Mouse (Mus musculus) embryonic facial prominence, embryonic 13.5 days (tissue): ENCODE data around the gene Dlx3. TPM values are rescaled to one million over a fixed set of nuclear protein-coding genes. Genes with fewer than 3 reads are reported as not detected.

Source experiments
- ATAC-seq: fragments of 200-750 bp; cut with Nextera tagmentation; 2 replicates; pipeline ENCODE4 v1.8.0; 2017; ENCODE audit warnings: low read depth; ENCODE audit not compliant: insufficient number of reproducible peaks, insufficient read depth, low FRiP score, low TSS enrichment
- H3K27ac ChIP-seq: fragments of 300-500 bp; sonication (generic); 2 replicates; pipeline ENCODE4 v1.5.1; 2015; ENCODE audit warnings: moderate library complexity, mild to moderate bottlenecking, inconsistent platforms
- H3K27me3 ChIP-seq: fragments of 300-500 bp; sonication (generic); 2 replicates; pipeline ENCODE4 v1.6.1; 2015; ENCODE audit warnings: mild to moderate bottlenecking, inconsistent platforms
- H3K36me3 ChIP-seq: fragments of 300-500 bp; sonication (generic); 2 replicates; pipeline ENCODE4 v1.6.1; 2015; ENCODE audit warnings: mild to moderate bottlenecking, inconsistent platforms
- H3K4me1 ChIP-seq: fragments of 300-500 bp; sonication (generic); 2 replicates; pipeline ENCODE4 v1.6.1; 2015; ENCODE audit warnings: inconsistent platforms
- H3K4me2 ChIP-seq: fragments of 300-500 bp; sonication (generic); 2 replicates; pipeline ENCODE4 v1.6.1; 2015; ENCODE audit warnings: moderate library complexity, mild to moderate bottlenecking, inconsistent platforms
- H3K4me3 ChIP-seq: fragments of 300-500 bp; sonication (generic); 2 replicates; pipeline ENCODE4 v1.5.1; 2015; ENCODE audit warnings: mild to moderate bottlenecking, inconsistent platforms
- H3K9ac ChIP-seq: fragments of 300-500 bp; sonication (generic); 2 replicates; pipeline ENCODE4 v1.6.1; 2015; ENCODE audit warnings: mild to moderate bottlenecking, inconsistent platforms
- H3K9me3 ChIP-seq: fragments of 300-500 bp; sonication (generic); 2 replicates; pipeline ENCODE4 v1.6.1; 2016; ENCODE audit warnings: inconsistent platforms
- WGBS: fragments of 180-500 bp; shearing (Covaris S2); methylation state at CpG from one replicate; pipeline ENCODE4 v1.1.7; 2015; ENCODE audit warnings: mixed read lengths; 5-methylcytosine and 5-hydroxymethylcytosine counted together
- polyA plus RNA-seq: library from polyadenylated mRNA; unstranded; fragments of >200 nt; fragmentation: Nextera tagmentation; extraction: Ambion mirVana; gene quantifications from 2 replicates; pipeline ENCODE4 v1.2.1, GENCODE M21; 2015

Dlx3 gene
- polyA plus RNA-seq, 1 experiment from 2014 or later: 30.8 TPM

GRCm38 (mm10) chr11:95165857-95166256 is 45.9 kb downstream of the Dlx3 start:
- WGBS: 61% methylated on average over 5 of the region's 5 CpGs
- Histone ChIP-seq H3K36me3 (no peaks in the 10 kb centered on the region), H3K27me3 (no peaks in the 10 kb centered on the region), H3K27ac (no peak overlapping the region), H3K4me3 (no peak overlapping the region), H3K9ac (no peak overlapping the region), H3K9me3 (no peaks in the 10 kb centered on the region), H3K4me1 (0 out of 2 replicates have a peak, but pooled peaks cover 6% of the 10 kb centered on the region), H3K4me2 (no peak overlapping the region)
- no peak for ATAC-seq

Other genes with a start within 250 kb of the Dlx3 start
- 1,060 and 1,259 TPM in 2 replicates for gene Col1a1, start 183.9 kb upstream of the Dlx3 start, polyA plus RNA-seq
- not detected in 2 replicates for gene Hils1, start 152.5 kb upstream of the Dlx3 start, polyA plus RNA-seq
- gene Sgca, start 143.8 kb upstream of the Dlx3 start, polyA plus RNA-seq: 1.1 and 1.5 TPM in 2 replicates
- gene Ppp1r9b, start 129.1 kb upstream of the Dlx3 start, polyA plus RNA-seq: 13.2 and 13.5 TPM in 2 replicates
- gene Samd14, start 110.2 kb upstream of the Dlx3 start, polyA plus RNA-seq: 36.2 and 36.8 TPM in 2 replicates
- 33.2 and 33.7 TPM in 2 replicates for gene Pdk2, start 78.8 kb upstream of the Dlx3 start, polyA plus RNA-seq
- 7.0 and 9.2 TPM in 2 replicates for gene Itga3, start 43.3 kb upstream of the Dlx3 start, polyA plus RNA-seq
- 3.0 and 3.8 TPM in 2 replicates for gene Dlx4, start 26.1 kb downstream of the Dlx3 start, polyA plus RNA-seq
- not detected in 2 replicates for gene Tac4, start 141.4 kb downstream of the Dlx3 start, polyA plus RNA-seq
- gene Kat7, start 190.1 kb downstream of the Dlx3 start, polyA plus RNA-seq: 67.0 and 67.2 TPM in 2 replicates
- gene Fam117a, start 216.9 kb downstream of the Dlx3 start, polyA plus RNA-seq: 13.3 and 17.4 TPM in 2 replicates